Mouse (Mus musculus): ENCODE measurements around the gene Vps45. TPM values are rescaled to one million over a fixed set of nuclear protein-coding genes. Genes with fewer than 3 reads are reported as not detected.
A peak's percentile ranks its signal among the peaks of the same experiment; 100 is the strongest.

Vps45 gene
- polyA plus RNA-seq (2012; rRNA removed), result 3.6 and 4.7 TPM in 2 replicates

DNA sequence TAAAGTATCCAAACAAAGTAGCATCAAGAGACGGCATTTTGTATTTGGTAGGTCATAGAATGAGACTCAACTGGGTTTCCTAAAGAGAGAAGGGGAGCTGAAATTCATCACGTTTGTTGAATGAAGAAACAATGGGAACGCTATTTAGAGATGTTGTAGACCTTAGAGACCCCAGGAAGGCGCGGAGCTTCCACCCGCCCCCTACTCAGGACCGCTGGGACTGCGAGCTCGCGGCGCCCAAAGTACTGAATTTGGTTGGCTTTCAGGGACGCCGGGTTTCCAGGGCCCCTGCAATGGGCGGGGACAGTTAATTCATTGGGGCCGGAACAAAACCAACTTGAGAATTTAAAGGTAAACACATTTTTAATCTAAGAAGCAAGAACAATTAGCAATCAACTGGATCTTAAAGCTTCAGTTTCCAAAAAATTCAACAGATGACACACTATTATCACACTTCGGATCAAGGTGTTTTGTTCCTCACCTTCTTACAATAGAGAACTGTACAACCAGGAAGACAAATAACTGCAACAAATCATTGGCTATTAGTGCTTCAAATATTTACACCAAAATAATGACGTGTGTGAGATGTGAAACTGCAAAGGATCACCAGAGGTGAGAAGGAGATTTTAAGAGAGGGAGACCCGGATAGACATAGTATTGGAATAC is at the start of gene Vps45:
Gene Vps45 (minus strand): TSS at position 236 of the 666 bp plus-strand sequence.
- 3% methylated on average over 18 of the region's 18 CpGs for WGBS
- H3K4me1 ChIP-seq (ENCODE audit: control insufficient read depth, insufficient read depth, low read length), result no peaks in the 10 kb centered on the region
- DNase-seq, result peak; percentile 62
- peak within 1 kb of the TSS; percentile 77 for H3K4me3 ChIP-seq (replicated peaks; ENCODE audit: extremely low read depth, low read depth, low read length)
- 0 out of 2 replicates have a peak, but pooled peaks have one; percentile 22 for TF ChIP-seq POLR2A (IDR thresholded peaks at IDR 0.05; ENCODE audit: borderline replicate concordance, extremely low read depth, low read depth, low read length)
- TF ChIP-seq CTCF (IDR thresholded peaks at IDR 0.05; ENCODE audit: insufficient read depth, low read length), result no peak

DNA sequence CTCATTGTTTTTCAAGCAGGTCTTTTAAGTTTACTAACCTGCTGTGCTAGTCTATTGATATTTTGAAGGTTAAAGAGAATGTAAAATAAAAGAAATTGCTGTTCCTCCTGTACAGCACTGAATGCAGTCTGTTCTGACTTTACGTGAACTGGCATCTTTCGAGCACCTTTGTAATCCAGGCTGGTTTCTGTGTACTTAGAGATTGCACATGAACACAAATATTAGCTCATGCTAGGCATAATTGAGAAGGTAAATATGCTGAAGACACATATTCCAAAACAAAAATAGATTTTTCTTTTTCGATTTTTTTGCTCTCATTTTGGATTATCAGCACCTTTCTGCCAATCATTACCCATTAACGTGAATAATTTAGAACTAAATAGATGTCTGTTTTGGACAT is 47.9 kb upstream of the Vps45 start:
- TF ChIP-seq POLR2A (IDR thresholded peaks at IDR 0.05; ENCODE audit: borderline replicate concordance, extremely low read depth, low read depth, low read length), result no peak
- no peak for DNase-seq
- H3K4me1 ChIP-seq (ENCODE audit: control insufficient read depth, insufficient read depth, low read length), result peaks cover 8% of the 10 kb centered on the region
- H3K4me3 ChIP-seq (replicated peaks; ENCODE audit: extremely low read depth, low read depth, low read length), result no peak overlapping the region
- WGBS, result 67% methylated on average over 4 of the region's 4 CpGs

DNA sequence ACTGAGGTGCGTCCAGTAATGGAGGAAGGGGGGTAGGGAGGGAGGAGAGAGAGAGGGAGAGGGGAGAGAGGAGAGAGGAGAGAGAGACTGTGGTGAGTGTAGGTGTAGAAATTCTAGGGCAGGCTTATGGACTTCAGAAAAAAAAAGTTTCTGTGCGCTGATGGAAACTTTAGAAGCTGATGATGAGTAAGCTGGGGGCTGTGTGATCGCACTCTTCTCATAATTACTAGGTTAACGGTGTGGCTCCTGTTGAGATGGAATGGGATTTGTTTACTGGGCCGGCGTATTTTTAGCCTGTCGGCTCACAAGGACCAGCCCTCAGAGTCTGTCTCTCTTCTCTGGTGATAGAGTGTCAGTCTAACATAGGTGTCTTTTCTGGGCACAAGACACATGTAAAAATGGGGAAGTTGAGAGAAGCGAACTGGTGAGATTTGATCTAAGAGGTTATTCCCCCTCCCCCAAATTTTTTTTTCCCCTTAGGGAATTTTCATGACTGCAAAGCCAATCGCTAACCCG is 47.0 kb upstream of the Vps45 start:
- 11% methylated on average over 10 of the region's 10 CpGs for WGBS
- TF ChIP-seq POLR2A (IDR thresholded peaks at IDR 0.05; ENCODE audit: borderline replicate concordance, extremely low read depth, low read depth, low read length) (no peak), CTCF (IDR thresholded peaks at IDR 0.05; ENCODE audit: insufficient read depth, low read length) (no peak)
- Histone ChIP-seq H3K4me3 (replicated peaks; ENCODE audit: extremely low read depth, low read depth, low read length) (peak overlapping the region; percentile 85), H3K4me1 (ENCODE audit: control insufficient read depth, insufficient read depth, low read length) (peaks cover 8% of the 10 kb centered on the region)
- DNase-seq, result peak; percentile 34

DNA sequence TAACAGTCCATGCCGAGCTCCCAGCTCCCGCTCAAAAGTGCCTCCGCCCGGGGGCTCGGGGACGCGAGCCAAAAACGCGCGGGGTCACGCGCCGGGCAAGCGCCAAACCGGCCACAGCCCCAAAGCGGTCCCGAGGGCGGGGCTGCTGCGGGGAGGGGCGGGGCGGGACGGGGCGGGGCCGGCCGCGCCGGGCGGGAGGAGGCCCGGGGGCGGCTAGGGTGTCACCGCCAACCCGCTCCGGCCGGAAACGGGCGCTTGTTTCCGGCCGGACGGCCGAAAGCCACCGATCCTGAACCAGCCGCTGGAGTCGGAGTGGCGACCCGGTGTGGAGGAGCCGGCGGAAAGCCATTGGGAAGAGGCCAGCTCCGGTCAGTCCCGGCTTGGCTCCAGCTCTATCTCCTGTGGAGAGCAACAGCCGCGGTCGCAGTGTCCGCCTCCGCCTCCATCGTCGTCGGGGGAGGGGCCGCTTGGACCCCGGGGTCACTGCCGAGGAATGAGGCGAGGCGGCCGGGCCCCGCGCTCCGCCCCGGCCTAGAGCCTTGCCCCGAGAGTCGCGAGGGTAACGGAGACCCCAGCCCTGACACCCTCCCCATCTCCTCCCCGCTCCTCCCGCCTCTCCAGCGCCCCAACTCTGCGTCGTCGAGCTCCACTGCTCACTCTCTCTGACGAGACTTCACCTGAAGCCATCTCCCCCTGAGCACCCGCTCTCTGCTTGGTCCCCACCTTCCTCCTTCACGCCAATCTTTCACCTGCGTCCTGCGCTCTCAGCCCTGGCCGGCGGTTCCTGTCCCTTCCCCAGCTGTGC is 46.2 kb upstream of the Vps45 start, which contains the start of gene Otud7b:
Gene Otud7b (plus strand): TSS at position 267 of the 805 bp plus-strand sequence.
- under 1% methylated on average over 84 of the region's 84 CpGs for WGBS
- peak within 1 kb of the TSS; percentile 85 for H3K4me3 ChIP-seq (replicated peaks; ENCODE audit: extremely low read depth, low read depth, low read length)
- peak; percentile 76; the same call in 1 of the 2 replicates for TF ChIP-seq POLR2A (IDR thresholded peaks at IDR 0.05; ENCODE audit: borderline replicate concordance, extremely low read depth, low read depth, low read length)
- no peak for TF ChIP-seq CTCF (IDR thresholded peaks at IDR 0.05; ENCODE audit: insufficient read depth, low read length)
- DNase-seq, result peak; percentile 86
- H3K4me1 ChIP-seq (ENCODE audit: control insufficient read depth, insufficient read depth, low read length), result peaks cover 8% of the 10 kb centered on the region

DNA sequence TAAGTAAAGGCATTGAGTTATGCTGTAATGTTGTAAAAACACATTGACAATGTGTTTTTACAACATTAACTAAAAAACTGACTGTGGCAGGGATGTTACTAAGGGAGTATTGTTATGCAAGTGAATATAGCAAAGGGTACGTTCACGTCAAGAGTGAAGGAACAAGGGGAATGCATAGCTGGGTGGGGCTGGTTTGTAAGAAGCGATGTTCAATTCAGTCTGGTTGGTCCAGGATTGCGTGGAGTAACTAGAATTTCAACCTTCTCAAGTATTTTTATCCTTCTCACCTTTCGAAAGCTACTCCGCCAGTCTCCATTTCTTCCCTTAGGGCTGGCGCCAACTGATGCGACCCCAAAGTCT is 45.6 kb upstream of the Vps45 start:
- WGBS, result 3% methylated on average over 8 of the region's 8 CpGs
- peaks cover 8% of the 10 kb centered on the region for H3K4me1 ChIP-seq (ENCODE audit: control insufficient read depth, insufficient read depth, low read length)
- H3K4me3 ChIP-seq (replicated peaks; ENCODE audit: extremely low read depth, low read depth, low read length), result peak overlapping the region; percentile 77
- DNase-seq, result no peak
- no peak for TF ChIP-seq CTCF (IDR thresholded peaks at IDR 0.05; ENCODE audit: insufficient read depth, low read length)
- TF ChIP-seq POLR2A (IDR thresholded peaks at IDR 0.05; ENCODE audit: borderline replicate concordance, extremely low read depth, low read depth, low read length), result no peak

DNA sequence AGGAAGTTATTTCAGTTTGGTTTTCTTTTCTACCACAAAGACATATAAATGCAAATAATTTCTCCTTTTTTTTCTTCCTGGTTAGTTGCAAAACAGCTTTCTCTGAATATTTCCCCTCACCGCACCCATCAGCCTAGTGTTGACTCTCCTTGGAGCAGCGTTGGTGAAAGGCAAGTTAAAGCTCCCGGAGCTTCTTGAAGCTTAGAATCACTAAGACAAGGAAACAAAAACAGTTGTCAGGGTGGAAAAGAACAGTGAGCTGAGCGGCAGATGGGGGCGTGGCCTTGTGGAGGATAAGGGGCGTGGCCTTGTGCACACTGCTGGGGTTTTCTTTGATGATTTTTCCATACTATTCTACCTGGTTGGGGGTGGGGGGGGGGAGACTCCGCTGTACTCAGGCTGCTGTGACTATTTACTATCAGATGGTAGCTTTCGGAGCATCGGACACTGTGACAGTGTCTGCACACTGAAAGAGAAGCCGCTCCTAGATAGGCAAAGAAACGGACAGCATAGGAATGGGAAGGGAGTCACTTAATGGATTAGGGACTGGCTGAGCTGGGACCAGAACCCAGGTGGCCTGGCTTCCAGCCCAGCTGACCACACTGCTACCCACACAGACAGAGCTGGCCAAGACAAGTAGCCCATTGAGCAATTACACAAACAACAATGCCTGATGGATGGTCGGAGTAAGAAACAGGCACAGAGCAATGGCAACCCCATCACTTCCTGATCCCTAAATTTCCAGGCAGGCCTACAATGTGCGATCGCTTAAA is 44.0 kb upstream of the Vps45 start:
- Histone ChIP-seq H3K4me1 (ENCODE audit: control insufficient read depth, insufficient read depth, low read length) (peaks cover 8% of the 10 kb centered on the region), H3K4me3 (replicated peaks; ENCODE audit: extremely low read depth, low read depth, low read length) (no peak overlapping the region)
- no peak for TF ChIP-seq CTCF (IDR thresholded peaks at IDR 0.05; ENCODE audit: insufficient read depth, low read length)
- TF ChIP-seq POLR2A (IDR thresholded peaks at IDR 0.05; ENCODE audit: borderline replicate concordance, extremely low read depth, low read depth, low read length), result no peak
- peak; percentile 49 for DNase-seq
- 28% methylated on average over 14 of the region's 14 CpGs for WGBS

DNA sequence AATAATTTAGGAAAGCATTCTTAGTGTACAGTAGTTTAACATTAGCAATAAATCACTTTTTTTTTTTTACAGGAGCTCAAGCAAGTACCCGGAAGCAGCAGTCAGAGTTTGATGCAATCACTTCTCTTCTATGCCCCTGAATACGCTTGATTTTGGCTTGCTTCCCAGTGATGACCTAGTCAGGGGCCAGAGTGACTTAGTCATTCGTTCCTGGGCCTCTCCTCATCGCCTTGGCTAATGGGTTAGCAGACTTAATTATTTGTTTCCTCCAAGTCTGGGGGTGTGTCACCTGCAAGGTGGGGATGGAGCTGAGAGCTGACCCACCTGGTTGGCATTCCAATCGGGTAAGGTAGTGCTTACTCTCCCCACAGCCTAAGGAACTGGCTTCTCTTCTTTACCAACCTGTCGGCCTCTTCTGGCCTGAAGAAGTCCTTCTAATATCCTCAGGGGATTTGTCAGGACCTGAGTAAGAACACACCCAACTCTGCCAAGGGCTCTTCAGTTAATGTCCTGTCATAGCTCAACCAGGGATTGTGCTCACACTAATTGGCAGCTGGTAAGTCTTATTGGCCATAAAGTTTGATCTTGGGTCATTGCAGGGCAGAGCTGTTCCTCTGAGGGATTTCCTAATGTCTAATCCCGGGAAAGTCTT is 40.5 kb upstream of the Vps45 start:
- WGBS, result 28% methylated on average over 7 of the region's 7 CpGs

DNA sequence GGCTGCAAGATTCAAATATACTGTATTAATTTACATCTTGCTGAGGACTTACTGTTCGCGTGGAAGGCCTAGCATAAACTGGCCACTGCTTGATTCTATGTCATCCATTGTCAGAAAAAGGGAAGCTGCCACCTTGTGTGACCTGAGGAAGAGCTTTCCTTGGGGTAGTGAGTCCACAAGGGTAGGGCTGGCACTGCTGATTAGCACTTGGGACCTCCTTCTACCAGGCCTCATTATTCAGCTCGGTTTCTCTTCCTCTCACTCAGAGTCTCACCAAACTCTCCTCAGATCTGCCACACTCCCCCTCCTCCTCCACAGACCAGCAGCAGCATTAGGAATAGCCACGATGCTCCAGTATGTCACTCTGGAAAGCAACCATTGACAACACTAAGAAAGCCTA is 39.9 kb upstream of the Vps45 start:
- H3K4me3 ChIP-seq (replicated peaks; ENCODE audit: extremely low read depth, low read depth, low read length), result no peak overlapping the region
- TF ChIP-seq POLR2A (IDR thresholded peaks at IDR 0.05; ENCODE audit: borderline replicate concordance, extremely low read depth, low read depth, low read length), result no peak
- TF ChIP-seq CTCF (IDR thresholded peaks at IDR 0.05; ENCODE audit: insufficient read depth, low read length), result no peak
- WGBS, result 48% methylated on average over 4 of the region's 4 CpGs
- peaks cover 2% of the 10 kb centered on the region; the same call in 1 of the 2 replicates for H3K4me1 ChIP-seq (ENCODE audit: control insufficient read depth, insufficient read depth, low read length)
- DNase-seq, result no peak

More for the DNA sequence above, 40.5 kb upstream of the Vps45 start:
- TF ChIP-seq POLR2A (IDR thresholded peaks at IDR 0.05; ENCODE audit: borderline replicate concordance, extremely low read depth, low read depth, low read length) (no peak), CTCF (IDR thresholded peaks at IDR 0.05; ENCODE audit: insufficient read depth, low read length) (no peak)
- peak; percentile 58 for DNase-seq
- H3K4me1 ChIP-seq (ENCODE audit: control insufficient read depth, insufficient read depth, low read length), result peaks cover 2% of the 10 kb centered on the region; the same call in 1 of the 2 replicates
- H3K4me3 ChIP-seq (replicated peaks; ENCODE audit: extremely low read depth, low read depth, low read length), result no peak overlapping the region

Data from lung, adult 2 months (tissue).